Mouse (Mus musculus) midbrain, postnatal 0 days (tissue): ENCODE results near the gene Asb8. TPM values are rescaled to one million over a fixed set of nuclear protein-coding genes. Genes with fewer than 3 reads are reported as not detected.

Experiments used
- ATAC-seq: fragments of 200-750 bp; cut with Nextera tagmentation; 2 replicates; pipeline ENCODE4 v1.8.0; 2017; ENCODE audit warnings: moderate number of reproducible peaks, mild to moderate bottlenecking, moderate TSS enrichment, moderate library complexity; ENCODE audit not compliant: low FRiP score
- DNase-seq: peaks from one replicate; pipeline ENCODE4 v3.0.0-alpha.2; 2015; ENCODE audit warnings: low spot score
- H3K27ac ChIP-seq: fragments of 300-500 bp; sonication (generic); 2 replicates; pipeline ENCODE4 v1.5.1; 2014; ENCODE audit warnings: low read depth, mild to moderate bottlenecking, low read length, mixed read lengths
- H3K27me3 ChIP-seq: fragments of 300-500 bp; sonication (generic); 2 replicates; pipeline ENCODE4 v1.6.1; 2014; ENCODE audit warnings: low read length, control low read depth, mixed read lengths; ENCODE audit not compliant: insufficient read depth
- H3K36me3 ChIP-seq: fragments of 300-500 bp; sonication (generic); 2 replicates; pipeline ENCODE4 v1.6.1; 2014; ENCODE audit warnings: low read length, control low read depth, mixed read lengths; ENCODE audit not compliant: insufficient read depth
- H3K4me1 ChIP-seq: fragments of 300-500 bp; sonication (generic); 2 replicates; pipeline ENCODE4 v1.6.1; 2014; ENCODE audit warnings: mild to moderate bottlenecking, control low read depth, antibody characterized with exemption, low read length, mixed read lengths; ENCODE audit not compliant: insufficient read depth
- H3K4me2 ChIP-seq: fragments of 300-500 bp; sonication (generic); 2 replicates; pipeline ENCODE4 v1.6.1; 2014; ENCODE audit warnings: low read depth, mild to moderate bottlenecking, low read length, mixed read lengths; ENCODE audit not compliant: poor library complexity, severe bottlenecking
- H3K4me3 ChIP-seq: fragments of 300-500 bp; sonication (generic); 2 replicates; pipeline ENCODE4 v1.5.1; 2014; ENCODE audit warnings: low read depth, mild to moderate bottlenecking, low read length, moderate library complexity
- H3K9ac ChIP-seq: fragments of 300-500 bp; sonication (generic); replicated peaks from 2 replicates; pipeline ENCODE4 v1.6.1; 2014; ENCODE audit warnings: mild to moderate bottlenecking, low read length, moderate library complexity, mixed read lengths; ENCODE audit not compliant: poor library complexity, severe bottlenecking
- H3K9me3 ChIP-seq: fragments of 300-500 bp; sonication (generic); 2 replicates; pipeline ENCODE4 v1.6.1; 2016; ENCODE audit warnings: low read length, control low read depth
- CTCF ChIP-seq: IDR thresholded peaks from 2 replicates; pipeline ENCODE4 v1.5.1; 2016; ENCODE audit warnings: antibody characterized with exemption, mild to moderate bottlenecking
- WGBS: fragments of 180-500 bp; shearing (Covaris S2); extraction: QIAGEN DNeasy Blood & Tissue Kit; methylation state at CpG from one replicate; pipeline ENCODE4 v1.1.7; 2014; 5-methylcytosine and 5-hydroxymethylcytosine counted together
- polyA plus RNA-seq: library from polyadenylated mRNA; unstranded; fragments of >200 nt; fragmentation: Nextera tagmentation; extraction: Ambion mirVana; gene quantifications from 2 replicates; pipeline ENCODE4 v1.2.1, GENCODE M21; 2015
- total RNA-seq: library from RNA; depleted of rRNA; stranded (reverse); fragments of >200 nt; gene quantifications from 2 replicates; pipeline ENCODE4 v1.2.3, GENCODE M21; 2014; rRNA removed

Asb8 gene
- total and polyA plus RNA-seq, 2 experiments from 2014 or later: 59.2 to 60.5 TPM

GRCm38 (mm10) chr15:98092372-98093120, 72.9 kb downstream of the Asb8 start, which contains the start of gene Pfkm:
Gene Pfkm (plus strand): TSS chr15:98092589.
- Histone ChIP-seq H3K4me2 (peak within 1 kb of the TSS; percentile 69), H3K27me3 (no peaks in the 10 kb centered on the region), H3K36me3 (no peaks in the 10 kb centered on the region), H3K9ac (peak within 1 kb of the TSS; percentile 92), H3K9me3 (no peaks in the 10 kb centered on the region), H3K4me3 (peak within 1 kb of the TSS; percentile 90), H3K4me1 (peaks cover 7% of the 10 kb centered on the region; the same call in 1 of the 2 replicates), H3K27ac (peak within 1 kb of the TSS; percentile 96)
- no peak for DNase-seq
- WGBS: 0% methylated on average over 27 of the region's 30 CpGs
- 0 out of 2 replicates have a peak, but pooled peaks have one; percentile 6 for ATAC-seq
- no peak for TF ChIP-seq CTCF

- H3K27ac ChIP-seq: no peak overlapping the region
- peak overlapping the region; percentile 90 for H3K4me3 ChIP-seq
- peaks cover 7% of the 10 kb centered on the region; the same call in 1 of the 2 replicates for H3K4me1 ChIP-seq
- no peak for TF ChIP-seq CTCF
- ATAC-seq (no peak), DNase-seq (no peak)
- H3K9ac ChIP-seq: peak overlapping the region; percentile 92; the same call in 1 of the 2 replicates
- WGBS: 33% methylated on average over 4 of the region's 4 CpGs
- no peaks in the 10 kb centered on the region for H3K36me3 ChIP-seq
- H3K9me3 ChIP-seq: no peaks in the 10 kb centered on the region
- H3K4me2 ChIP-seq: peak overlapping the region; percentile 69
- no peaks in the 10 kb centered on the region for H3K27me3 ChIP-seq
Measured at GRCm38 (mm10) chr15:98091841-98092240, 73.6 kb downstream of the Asb8 start.

- peak; percentile 70 for TF ChIP-seq CTCF
- Histone ChIP-seq H3K9ac (no peak overlapping the region), H3K27me3 (no peaks in the 10 kb centered on the region), H3K4me2 (no peak overlapping the region), H3K4me1 (peaks cover 7% of the 10 kb centered on the region; the same call in 1 of the 2 replicates), H3K36me3 (0 out of 2 replicates have a peak, but pooled peaks cover 8% of the 10 kb centered on the region), H3K9me3 (no peaks in the 10 kb centered on the region), H3K27ac (no peak overlapping the region), H3K4me3 (no peak overlapping the region)
- DNase-seq (peak; percentile 11), ATAC-seq (no peak)
- WGBS: 75% methylated on average over 9 of the region's 9 CpGs
Measured at GRCm38 (mm10) chr15:98089421-98090183, 75.8 kb downstream of the Asb8 start.

GRCm38 (mm10) chr15:98088889-98089288, 76.5 kb downstream of the Asb8 start:
- ATAC-seq (no peak), DNase-seq (no peak)
- no peaks in the 10 kb centered on the region for H3K27me3 ChIP-seq
- peaks cover 6% of the 10 kb centered on the region; the same call in 1 of the 2 replicates for H3K4me1 ChIP-seq
- WGBS: 91% methylated on average over 1 of the region's 1 CpGs
- no peak overlapping the region for H3K9ac ChIP-seq
- H3K27ac ChIP-seq: no peak overlapping the region
- no peak for TF ChIP-seq CTCF
- H3K4me2 ChIP-seq: no peak overlapping the region
- 0 out of 2 replicates have a peak, but pooled peaks cover 8% of the 10 kb centered on the region for H3K36me3 ChIP-seq
- H3K4me3 ChIP-seq: no peak overlapping the region
- no peaks in the 10 kb centered on the region for H3K9me3 ChIP-seq

Other genes starting within 250 kb of the Asb8 start
- 40.3 and 57.7 TPM in 2 replicates for gene Tmem106c, start 201.4 kb downstream of the Asb8 start, total RNA-seq
- 43.8 and 49.2 TPM in 2 replicates for gene Tmem106c, start 201.4 kb downstream of the Asb8 start, polyA plus RNA-seq
- 13.8 and 17.8 TPM in 2 replicates for gene Col2a1, start 160.9 kb downstream of the Asb8 start, total RNA-seq
- gene Col2a1, start 160.9 kb downstream of the Asb8 start, polyA plus RNA-seq: 4.9 and 6.2 TPM in 2 replicates
- gene Pfkm, start 73.0 kb downstream of the Asb8 start, total RNA-seq: 96.2 and 102 TPM in 2 replicates
- gene Pfkm, start 73.0 kb downstream of the Asb8 start, polyA plus RNA-seq: 89.9 and 96.4 TPM in 2 replicates
- gene Senp1, start 71.9 kb downstream of the Asb8 start, total RNA-seq: 17.4 and 18.2 TPM in 2 replicates
- 12.1 and 12.4 TPM in 2 replicates for gene Senp1, start 71.9 kb downstream of the Asb8 start, polyA plus RNA-seq
- gene Ccdc184, start 1.5 kb upstream of the Asb8 start, total RNA-seq: 127 and 129 TPM in 2 replicates
- 132 and 145 TPM in 2 replicates for gene Ccdc184, start 1.5 kb upstream of the Asb8 start, polyA plus RNA-seq
- not detected in 2 replicates for gene Olfr288, start 29.9 kb upstream of the Asb8 start, total RNA-seq
- not detected in 2 replicates for gene Olfr288, start 29.9 kb upstream of the Asb8 start, polyA plus RNA-seq
- gene Gm44579, start 55.4 kb upstream of the Asb8 start, total RNA-seq: not detected in 2 replicates
- gene Gm44579, start 55.4 kb upstream of the Asb8 start, polyA plus RNA-seq: 0.09 and 0.11 TPM in 2 replicates
- gene Olfr287, start 55.4 kb upstream of the Asb8 start, total RNA-seq: 0.44 and 1.2 TPM in 2 replicates
- 1.2 and 1.5 TPM in 2 replicates for gene Olfr287, start 55.4 kb upstream of the Asb8 start, polyA plus RNA-seq
- gene Olfr286, start 68.8 kb upstream of the Asb8 start, total RNA-seq: not detected in 2 replicates
- not detected in 2 replicates for gene Olfr286, start 68.8 kb upstream of the Asb8 start, polyA plus RNA-seq
- gene H1fnt, start 91.7 kb upstream of the Asb8 start, total RNA-seq: not detected in 2 replicates
- gene H1fnt, start 91.7 kb upstream of the Asb8 start, polyA plus RNA-seq: not detected in 2 replicates
- 21.4 and 22.5 TPM in 2 replicates for gene Zfp641, start 130.5 kb upstream of the Asb8 start, total RNA-seq
- gene Zfp641, start 130.5 kb upstream of the Asb8 start, polyA plus RNA-seq: 10.9 and 12.8 TPM in 2 replicates
- gene Olfr285, start 151.7 kb upstream of the Asb8 start, total RNA-seq: not detected in 2 replicates
- gene Olfr285, start 151.7 kb upstream of the Asb8 start, polyA plus RNA-seq: not detected in 2 replicates
- not detected in 2 replicates for gene Olfr284, start 175.4 kb upstream of the Asb8 start, total RNA-seq
- 0.18 TPM in 1 of 2 replicates, not detected in the other for gene Olfr284, start 175.4 kb upstream of the Asb8 start, polyA plus RNA-seq
- not detected in 2 replicates for gene Olfr283, start 215.3 kb upstream of the Asb8 start, total RNA-seq
- gene Olfr283, start 215.3 kb upstream of the Asb8 start, polyA plus RNA-seq: not detected in 2 replicates